Mouse (Mus musculus): ENCODE measurements at regions not wholly inside any gene's neighbourhood (a gene's known extent, or its start where the extent isn't known, plus 50 kb on each side); places are given as distances from the start of the nearest gene placed in this dataset.
A peak's percentile ranks its signal among the peaks of the same experiment; 100 is the strongest.

DNA sequence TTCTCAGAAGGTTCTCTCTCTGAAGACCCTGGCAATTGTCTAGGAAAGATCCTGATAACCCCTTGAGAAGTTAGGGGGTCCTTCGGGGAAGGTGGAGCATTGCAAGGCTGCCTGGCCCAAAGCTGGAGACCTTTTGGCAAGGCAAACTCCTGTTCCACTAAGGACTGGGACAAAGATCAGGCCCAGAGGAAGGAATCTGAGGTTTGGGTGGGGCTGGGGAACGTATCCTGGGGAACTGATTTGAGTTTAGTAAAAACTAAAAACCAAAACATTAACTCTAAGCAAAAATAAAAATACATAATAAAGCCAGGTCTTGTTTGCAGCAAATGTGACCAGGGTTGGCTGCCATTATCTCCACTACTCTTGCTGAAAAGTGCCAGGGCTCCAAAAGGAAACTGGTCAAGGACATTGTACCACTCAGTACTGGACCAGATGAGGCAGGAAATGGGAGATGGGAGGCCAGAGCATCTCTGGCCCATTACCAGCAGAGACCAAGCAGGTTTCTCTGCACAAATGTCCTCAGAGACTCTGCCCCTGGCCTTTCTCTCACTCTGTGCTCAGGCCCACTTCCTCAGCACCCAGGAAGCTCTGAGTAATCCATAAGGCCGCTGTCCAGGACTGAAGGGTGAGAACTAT is 321.5 kb downstream of the Cxcl12 start:
- WGBS = 84% methylated on average over 3 of the region's 3 CpGs
- H3K4me3 ChIP-seq (ENCODE audit: low read length) = no peak overlapping the region
- ATAC-seq (ENCODE audit: low FRiP score, low TSS enrichment) = no peak

DNA sequence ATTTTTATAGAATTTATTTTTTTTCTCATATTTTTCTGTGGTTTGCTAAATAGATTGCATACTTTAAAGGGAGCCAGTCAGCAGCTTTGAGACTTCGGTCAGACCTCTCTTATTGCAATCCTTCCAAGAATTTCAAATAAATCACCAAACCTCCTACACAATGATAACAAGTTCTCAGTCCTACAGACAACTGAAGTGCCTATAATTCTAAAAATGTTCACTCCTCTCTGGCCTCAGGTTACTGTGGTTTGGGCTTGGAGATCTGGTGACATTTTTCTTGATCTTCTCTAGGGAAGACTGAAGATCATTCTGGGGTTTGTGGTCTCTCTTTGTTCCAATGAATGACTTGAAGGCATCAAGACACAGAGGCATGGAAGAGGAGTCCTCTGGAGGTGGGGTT is 326.6 kb downstream of the Cxcl12 start:
- 30% methylated on average over 1 of the region's 1 CpGs for WGBS
- H3K36me3 ChIP-seq (ENCODE audit: insufficient read depth, low read length) = no peaks in the 10 kb centered on the region
- H3K9me3 ChIP-seq (ENCODE audit: low read length) = no peaks in the 10 kb centered on the region
- H3K27me3 ChIP-seq (ENCODE audit: insufficient read depth, low read length) = 0 out of 2 replicates have a peak, but pooled peaks cover 5% of the 10 kb centered on the region
- no peak overlapping the region for H3K27ac ChIP-seq (ENCODE audit: low read length)
- ATAC-seq (ENCODE audit: low FRiP score, low TSS enrichment) = no peak
- H3K4me3 ChIP-seq (ENCODE audit: low read length) = no peak overlapping the region
- no peak overlapping the region for H3K4me2 ChIP-seq (replicated peaks; ENCODE audit: low read depth, low read length)
- no peak overlapping the region for H3K9ac ChIP-seq (replicated peaks; ENCODE audit: low read length)
- no peaks in the 10 kb centered on the region for H3K4me1 ChIP-seq (ENCODE audit: insufficient read depth, low read length)

More for the DNA sequence above, 321.5 kb downstream of the Cxcl12 start:
- Histone ChIP-seq H3K27ac (ENCODE audit: low read length) (no peak overlapping the region), H3K4me1 (ENCODE audit: insufficient read depth, low read length) (no peaks in the 10 kb centered on the region), H3K27me3 (ENCODE audit: insufficient read depth, low read length) (no peaks in the 10 kb centered on the region), H3K9ac (replicated peaks; ENCODE audit: low read length) (no peak overlapping the region), H3K9me3 (ENCODE audit: low read length) (no peaks in the 10 kb centered on the region), H3K4me2 (replicated peaks; ENCODE audit: low read depth, low read length) (no peak overlapping the region), H3K36me3 (ENCODE audit: insufficient read depth, low read length) (no peaks in the 10 kb centered on the region)

GRCm38 (mm10) chr6:117497337-117497736 is 329.0 kb downstream of the Cxcl12 start:
- WGBS = 69% methylated on average over 5 of the region's 5 CpGs
- H3K9me3 ChIP-seq (ENCODE audit: low read length) = no peaks in the 10 kb centered on the region
- no peak overlapping the region for H3K9ac ChIP-seq (replicated peaks; ENCODE audit: low read length)
- H3K4me1 ChIP-seq (ENCODE audit: insufficient read depth, low read length) = no peaks in the 10 kb centered on the region
- H3K36me3 ChIP-seq (ENCODE audit: insufficient read depth, low read length) = no peaks in the 10 kb centered on the region
- H3K27me3 ChIP-seq (ENCODE audit: insufficient read depth, low read length) = 0 out of 2 replicates have a peak, but pooled peaks cover 7% of the 10 kb centered on the region
- ATAC-seq (ENCODE audit: low FRiP score, low TSS enrichment) = no peak
- H3K4me2 ChIP-seq (replicated peaks; ENCODE audit: low read depth, low read length) = no peak overlapping the region
- no peak overlapping the region for H3K27ac ChIP-seq (ENCODE audit: low read length)
- no peak overlapping the region for H3K4me3 ChIP-seq (ENCODE audit: low read length)

DNA sequence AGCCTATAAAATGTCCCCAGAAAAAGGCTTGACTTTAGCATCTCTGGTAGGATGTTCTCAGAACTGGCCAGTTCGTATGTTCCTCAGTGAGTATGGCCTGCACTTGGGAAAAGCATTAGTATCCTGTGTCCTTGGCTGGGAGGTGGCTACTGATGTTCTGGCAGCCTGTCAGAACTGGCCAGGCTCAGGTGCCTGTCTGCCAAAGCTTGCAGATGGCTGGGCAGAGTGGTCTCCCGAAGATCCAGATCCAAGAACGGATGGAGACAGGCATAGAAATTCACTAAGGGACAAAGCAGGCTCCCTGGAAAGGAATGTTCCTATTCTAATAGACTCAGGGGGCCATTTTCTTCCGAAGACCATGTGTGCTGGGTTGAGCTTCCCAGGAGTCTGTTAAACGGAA is 329.6 kb downstream of the Cxcl12 start:
- Histone ChIP-seq H3K9ac (replicated peaks; ENCODE audit: low read length) (no peak overlapping the region), H3K27ac (ENCODE audit: low read length) (no peak overlapping the region), H3K4me3 (ENCODE audit: low read length) (no peak overlapping the region), H3K36me3 (ENCODE audit: insufficient read depth, low read length) (no peaks in the 10 kb centered on the region), H3K27me3 (ENCODE audit: insufficient read depth, low read length) (0 out of 2 replicates have a peak, but pooled peaks cover 7% of the 10 kb centered on the region), H3K4me2 (replicated peaks; ENCODE audit: low read depth, low read length) (no peak overlapping the region), H3K9me3 (ENCODE audit: low read length) (no peaks in the 10 kb centered on the region), H3K4me1 (ENCODE audit: insufficient read depth, low read length) (no peaks in the 10 kb centered on the region)
- WGBS = 92% methylated on average over 5 of the region's 5 CpGs
- no peak for ATAC-seq (ENCODE audit: low FRiP score, low TSS enrichment)

- no peak overlapping the region for H3K27ac ChIP-seq (ENCODE audit: low read length)
- peaks cover 13% of the 10 kb centered on the region for H3K27me3 ChIP-seq (ENCODE audit: insufficient read depth, low read length)
- H3K4me2 ChIP-seq (replicated peaks; ENCODE audit: low read depth, low read length) = no peak overlapping the region
- no peak overlapping the region for H3K4me3 ChIP-seq (ENCODE audit: low read length)
- peaks cover 25% of the 10 kb centered on the region for H3K4me1 ChIP-seq (ENCODE audit: insufficient read depth, low read length)
- H3K36me3 ChIP-seq (ENCODE audit: insufficient read depth, low read length) = no peaks in the 10 kb centered on the region
- no peaks in the 10 kb centered on the region for H3K9me3 ChIP-seq (ENCODE audit: low read length)
- no peak for ATAC-seq (ENCODE audit: low FRiP score, low TSS enrichment)
- WGBS = 24% methylated on average over 5 of the region's 5 CpGs
- no peak overlapping the region for H3K9ac ChIP-seq (replicated peaks; ENCODE audit: low read length)
These were observed 334.0 kb downstream of the Cxcl12 start for GRCm38 (mm10) chr6:117502346-117502745.

GRCm38 (mm10) chr6:117504771-117505170 is 336.2 kb upstream of the Zfp637 start:
- no peak for ATAC-seq (ENCODE audit: low FRiP score, low TSS enrichment)

GRCm38 (mm10) chr6:117505431-117505830 is 335.5 kb upstream of the Zfp637 start:
- Histone ChIP-seq H3K27ac (ENCODE audit: low read length) (no peak overlapping the region), H3K4me3 (ENCODE audit: low read length) (no peak overlapping the region), H3K9ac (replicated peaks; ENCODE audit: low read length) (no peak overlapping the region), H3K36me3 (ENCODE audit: insufficient read depth, low read length) (no peaks in the 10 kb centered on the region), H3K27me3 (ENCODE audit: insufficient read depth, low read length) (peaks cover 10% of the 10 kb centered on the region), H3K4me2 (replicated peaks; ENCODE audit: low read depth, low read length) (no peak overlapping the region), H3K4me1 (ENCODE audit: insufficient read depth, low read length) (peaks cover 46% of the 10 kb centered on the region), H3K9me3 (ENCODE audit: low read length) (no peaks in the 10 kb centered on the region)
- no peak for ATAC-seq (ENCODE audit: low FRiP score, low TSS enrichment)
- 17% methylated on average over 3 of the region's 3 CpGs for WGBS

More at GRCm38 (mm10) chr6:117504771-117505170, 336.2 kb upstream of the Zfp637 start:
- H3K4me1 ChIP-seq (ENCODE audit: insufficient read depth, low read length) = peaks cover 43% of the 10 kb centered on the region
- H3K27me3 ChIP-seq (ENCODE audit: insufficient read depth, low read length) = peaks cover 10% of the 10 kb centered on the region
- H3K9me3 ChIP-seq (ENCODE audit: low read length) = no peaks in the 10 kb centered on the region
- H3K36me3 ChIP-seq (ENCODE audit: insufficient read depth, low read length) = no peaks in the 10 kb centered on the region
- H3K4me2 ChIP-seq (replicated peaks; ENCODE audit: low read depth, low read length) = no peak overlapping the region
- no peak overlapping the region for H3K4me3 ChIP-seq (ENCODE audit: low read length)
- H3K9ac ChIP-seq (replicated peaks; ENCODE audit: low read length) = no peak overlapping the region
- WGBS = 66% methylated on average over 10 of the region's 10 CpGs
- no peak overlapping the region for H3K27ac ChIP-seq (ENCODE audit: low read length)

- Histone ChIP-seq H3K27me3 (ENCODE audit: insufficient read depth, low read length) (peaks cover 8% of the 10 kb centered on the region), H3K9me3 (ENCODE audit: low read length) (no peaks in the 10 kb centered on the region), H3K36me3 (ENCODE audit: insufficient read depth, low read length) (no peaks in the 10 kb centered on the region), H3K9ac (replicated peaks; ENCODE audit: low read length) (no peak overlapping the region), H3K4me1 (ENCODE audit: insufficient read depth, low read length) (peaks cover 46% of the 10 kb centered on the region), H3K27ac (ENCODE audit: low read length) (peak overlapping the region; percentile 20; the same call in 1 of the 2 replicates), H3K4me2 (replicated peaks; ENCODE audit: low read depth, low read length) (no peak overlapping the region), H3K4me3 (ENCODE audit: low read length) (no peak overlapping the region)
- ATAC-seq (ENCODE audit: low FRiP score, low TSS enrichment) = peak; percentile 58; the same call in 1 of the 2 replicates
- WGBS = 14% methylated on average over 7 of the region's 7 CpGs
These were observed 334.4 kb upstream of the Zfp637 start for GRCm38 (mm10) chr6:117506619-117507018.

DNA sequence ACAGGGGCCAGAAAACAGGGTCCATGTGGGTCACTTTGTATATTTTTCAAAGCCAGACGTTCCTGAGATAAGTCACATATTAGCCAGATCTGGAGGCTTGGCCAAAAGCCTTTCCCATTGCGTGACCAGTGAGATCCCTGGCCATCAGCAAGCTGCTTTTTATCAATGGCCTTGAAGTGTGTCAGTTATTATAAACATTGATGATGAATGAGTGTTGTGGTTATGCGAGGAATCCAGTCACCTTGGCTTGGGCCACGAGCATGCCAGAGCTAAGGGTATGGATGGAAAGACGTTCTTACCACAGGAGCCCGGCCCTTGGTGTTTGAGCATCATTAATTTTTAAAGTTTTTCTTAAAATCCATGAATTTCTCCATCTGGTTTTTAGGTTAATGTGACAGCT is 332.1 kb upstream of the Zfp637 start:
- no peak overlapping the region for H3K4me3 ChIP-seq (ENCODE audit: low read length)
- peak overlapping the region; percentile 27; the same call in 1 of the 2 replicates for H3K27ac ChIP-seq (ENCODE audit: low read length)
- H3K4me2 ChIP-seq (replicated peaks; ENCODE audit: low read depth, low read length) = no peak overlapping the region
- 11% methylated on average over 6 of the region's 6 CpGs for WGBS
- H3K36me3 ChIP-seq (ENCODE audit: insufficient read depth, low read length) = no peaks in the 10 kb centered on the region
- peak; percentile 52 for ATAC-seq (ENCODE audit: low FRiP score, low TSS enrichment)
- peaks cover 6% of the 10 kb centered on the region for H3K27me3 ChIP-seq (ENCODE audit: insufficient read depth, low read length)
- no peak overlapping the region for H3K9ac ChIP-seq (replicated peaks; ENCODE audit: low read length)
- peaks cover 46% of the 10 kb centered on the region for H3K4me1 ChIP-seq (ENCODE audit: insufficient read depth, low read length)
- no peaks in the 10 kb centered on the region for H3K9me3 ChIP-seq (ENCODE audit: low read length)

DNA sequence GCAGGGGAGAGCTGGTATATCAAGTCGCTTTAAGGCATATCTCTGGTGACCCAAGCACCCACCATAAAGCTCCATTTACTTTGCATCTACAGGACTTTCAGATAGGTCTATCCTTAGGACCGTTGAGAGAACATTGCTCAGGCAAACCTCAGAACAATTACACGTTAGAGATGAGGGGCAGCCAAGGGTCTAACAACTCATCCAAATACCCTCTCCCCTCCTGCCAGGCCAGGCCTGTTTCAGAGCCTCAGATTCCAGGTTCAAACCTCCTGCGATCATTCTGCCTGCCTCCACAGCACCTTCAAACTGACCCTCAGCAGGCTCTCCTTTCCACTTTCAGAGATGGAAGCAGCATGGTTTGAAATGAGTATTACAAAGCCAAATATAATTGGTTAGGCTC is 331.0 kb upstream of the Zfp637 start:
- H3K4me1 ChIP-seq (ENCODE audit: insufficient read depth, low read length) = peaks cover 44% of the 10 kb centered on the region
- no peak overlapping the region for H3K27ac ChIP-seq (ENCODE audit: low read length)
- no peaks in the 10 kb centered on the region for H3K36me3 ChIP-seq (ENCODE audit: insufficient read depth, low read length)
- no peak overlapping the region for H3K9ac ChIP-seq (replicated peaks; ENCODE audit: low read length)
- no peak overlapping the region for H3K4me3 ChIP-seq (ENCODE audit: low read length)
- H3K9me3 ChIP-seq (ENCODE audit: low read length) = no peaks in the 10 kb centered on the region
- no peak overlapping the region for H3K4me2 ChIP-seq (replicated peaks; ENCODE audit: low read depth, low read length)
- H3K27me3 ChIP-seq (ENCODE audit: insufficient read depth, low read length) = peaks cover 6% of the 10 kb centered on the region
- 88% methylated on average over 4 of the region's 4 CpGs for WGBS
- ATAC-seq (ENCODE audit: low FRiP score, low TSS enrichment) = no peak
